23 mouse cellular contexts compared by ENCODE assay signal in the genomic region with DNA sequence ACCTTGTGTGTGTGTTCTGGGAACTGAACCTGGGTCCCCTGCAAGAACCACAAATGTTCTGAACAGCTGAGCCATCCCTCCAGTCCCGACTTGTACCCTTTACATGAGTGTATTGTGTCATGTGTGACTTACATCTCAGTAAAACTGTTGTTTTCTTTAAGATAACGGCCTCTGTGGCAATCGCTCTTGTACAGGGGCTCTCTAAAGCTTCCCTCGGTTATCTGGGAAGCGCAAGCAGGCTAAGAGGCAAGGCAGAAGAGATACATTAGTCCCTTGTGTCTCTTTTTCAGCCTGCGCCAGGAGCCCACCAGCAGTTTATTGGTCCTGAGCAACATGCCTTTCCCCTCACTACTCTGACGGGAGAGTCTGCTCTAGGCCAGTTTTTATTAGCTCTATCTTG.
"Had no signal": no experiment of that assay in that cellular context is flagged by ENCODE, and none has a peak within 500 bp of the region (broad histone marks: within the 10 kb centered on the region; RNA-seq: fewer than 3 reads in every experiment).

No protein-coding gene starts in this region.

- H3K27ac ChIP-seq: heart, embryonic 10.5 days; heart, embryonic 13.5 days; heart, embryonic 15.5 days; hindbrain, embryonic 13.5 days; hindbrain, embryonic 15.5 days; hindbrain, postnatal 0 days; kidney, embryonic 15.5 days; kidney, postnatal 0 days; left cerebral cortex, adult 2 months had no signal

- H3K4me2 ChIP-seq: heart, embryonic 13.5 days; heart, embryonic 15.5 days; hindbrain, embryonic 13.5 days; hindbrain, embryonic 15.5 days; kidney, embryonic 15.5 days had no signal

- DNase-seq: forebrain, postnatal 0 days; gastrocnemius, postnatal 14 days; gastrocnemius, postnatal 36 days; heart, adult 18-20 months; heart, postnatal 14 days; heart, postnatal 36 days; kidney, adult 11 months; kidney, adult 2 months; kidney, adult 9 months; kidney, postnatal 14 days; kidney, postnatal 36 days; layer of hippocampus, adult 9-11 months; lung, adult 18-20 months had no signal

- H3K9me3 ChIP-seq: heart, embryonic 10.5 days; heart, embryonic 13.5 days; heart, embryonic 15.5 days; hindbrain, embryonic 13.5 days; hindbrain, embryonic 15.5 days; kidney, embryonic 15.5 days had no signal

- H3K27me3 ChIP-seq: heart, embryonic 13.5 days; heart, embryonic 15.5 days; hindbrain, embryonic 13.5 days; hindbrain, embryonic 15.5 days; kidney, embryonic 15.5 days had no signal

- H3K4me1 ChIP-seq: heart, embryonic 10.5 days; heart, embryonic 13.5 days; heart, embryonic 15.5 days; hindbrain, embryonic 13.5 days; hindbrain, embryonic 15.5 days; kidney, embryonic 15.5 days had no signal

- ATAC-seq: forebrain, postnatal 0 days; hindbrain, postnatal 0 days; intestine, embryonic 16.5 days had no signal

- H3K36me3 ChIP-seq: heart, embryonic 10.5 days; heart, embryonic 13.5 days; heart, embryonic 15.5 days; hindbrain, embryonic 13.5 days; hindbrain, embryonic 15.5 days; kidney, embryonic 15.5 days had no signal

- H3K4me3 ChIP-seq: heart, embryonic 10.5 days; heart, embryonic 13.5 days; heart, embryonic 15.5 days; hindbrain, embryonic 13.5 days; hindbrain, embryonic 15.5 days; kidney, embryonic 15.5 days; left cerebral cortex, adult 2 months had no signal

- H3K9ac ChIP-seq: forebrain, postnatal 0 days; heart, embryonic 13.5 days; heart, embryonic 15.5 days; hindbrain, embryonic 13.5 days; hindbrain, embryonic 15.5 days; kidney, embryonic 15.5 days had no signal
